Mouse (Mus musculus): ENCODE results near the gene Sfn.

DNA sequence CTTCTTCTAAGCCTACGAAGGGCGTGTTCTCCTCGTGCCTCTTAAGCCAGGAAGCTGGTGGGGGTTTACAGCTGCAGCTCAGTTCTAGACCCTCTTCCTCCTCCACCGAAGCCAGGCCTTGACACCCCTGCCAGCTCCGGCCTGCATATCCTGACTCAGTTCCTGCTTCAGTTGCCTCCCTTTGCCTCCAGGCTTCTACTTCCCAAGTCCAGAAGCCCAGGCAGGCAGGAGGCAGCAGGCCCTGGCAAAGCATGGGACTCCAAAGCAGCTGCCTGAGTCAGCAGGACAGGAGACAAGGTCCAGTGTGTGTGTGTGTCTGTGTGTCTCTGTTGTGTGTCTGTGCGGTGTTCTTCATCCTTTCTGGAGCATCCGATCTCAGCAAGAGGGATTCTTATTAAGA, 2.2 kb upstream of the Sfn start:
- TF ChIP-seq CTCF (IDR thresholded peaks at IDR 0.05; ENCODE audit: low read depth, low read length) = no peak
- TF ChIP-seq POLR2A (IDR thresholded peaks at IDR 0.05; ENCODE audit: extremely low read depth, insufficient read depth, low read length) = no peak

Data from liver, adult 2 months (tissue).